Mouse (Mus musculus): Measurements from ENCODE around the gene Smdt1. TPM values are rescaled to one million over a fixed set of nuclear protein-coding genes. Genes with fewer than 3 reads are reported as not detected.
"Not testable (repeated sequence)": the region's sequence is repeated elsewhere in the genome, so short reads cannot be mapped to it uniquely, and the experiment has no call there.

The Smdt1 gene
- polyA plus RNA-seq, 1 experiment, result 432 TPM

- Histone ChIP-seq H3K4me3 (ENCODE audit: insufficient read depth, low read depth, low read length) (no peak overlapping the region), H3K4me1 (ENCODE audit: control insufficient read depth, insufficient read depth, insufficient read length, low read length) (peaks cover 22% of the 10 kb centered on the region), H3K27ac (replicated peaks; ENCODE audit: low read depth, low read length) (peak overlapping the region; percentile 76)
These were observed 37.1 kb downstream of the Smdt1 start for GRCm38 (mm10) chr15:82375855-82376254.

GRCm38 (mm10) chr15:82376393-82377138 lies 37.8 kb downstream of the Smdt1 start:
- Histone ChIP-seq H3K4me3 (ENCODE audit: insufficient read depth, low read depth, low read length) (peak overlapping the region; percentile 9), H3K27ac (replicated peaks; ENCODE audit: low read depth, low read length) (peak overlapping the region; percentile 99), H3K4me1 (ENCODE audit: control insufficient read depth, insufficient read depth, insufficient read length, low read length) (peaks cover 22% of the 10 kb centered on the region)

GRCm38 (mm10) chr15:82377701-82378100 lies 38.9 kb downstream of the Smdt1 start:
- peak overlapping the region; percentile 87 for H3K4me3 ChIP-seq (ENCODE audit: insufficient read depth, low read depth, low read length)
- H3K27ac ChIP-seq (replicated peaks; ENCODE audit: low read depth, low read length), result peak overlapping the region; percentile 99

DNA sequence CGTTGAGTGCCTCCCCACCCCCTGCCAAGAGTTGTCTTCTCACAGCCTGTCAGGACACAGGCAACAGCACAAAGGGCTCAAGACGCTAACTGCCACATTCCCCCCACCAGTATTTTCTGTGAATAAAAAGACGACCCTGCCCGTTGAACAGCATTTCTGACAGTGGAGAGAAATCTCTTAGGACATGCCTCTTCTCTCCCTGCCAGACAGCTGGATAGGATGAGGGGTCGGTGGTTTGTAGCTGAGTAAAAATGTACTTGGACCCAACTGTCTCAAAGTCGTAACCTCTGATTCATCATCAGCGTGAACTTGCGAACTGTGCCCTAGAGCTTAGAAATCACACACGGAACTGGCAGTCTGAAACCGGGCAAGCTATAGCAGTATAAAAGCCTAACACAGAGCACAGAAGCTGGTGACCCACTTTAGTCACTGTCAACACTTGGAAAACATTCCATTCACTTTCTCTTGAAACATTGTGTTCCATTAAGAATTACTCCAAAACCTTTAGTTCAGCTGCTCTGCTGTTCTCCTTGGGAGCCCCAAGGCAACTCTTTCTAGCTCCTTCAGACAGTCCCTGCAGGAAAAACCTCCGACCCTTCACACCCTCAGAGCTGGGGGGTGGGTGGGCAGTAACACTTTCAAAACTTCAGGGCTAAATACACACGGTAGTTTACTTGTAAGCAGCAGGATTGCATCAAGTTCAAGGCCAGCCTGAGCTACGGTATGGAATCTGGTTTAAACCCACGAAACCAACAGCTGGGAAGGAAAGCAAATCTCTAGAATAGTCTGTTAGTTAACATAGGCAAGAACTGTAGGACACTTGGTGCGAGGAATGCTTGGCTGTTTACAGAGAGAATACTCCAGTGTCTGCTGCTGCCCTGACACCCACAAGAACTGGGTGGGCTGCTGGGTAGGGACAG lies 39.8 kb downstream of the Smdt1 start:
- Histone ChIP-seq H3K4me3 (ENCODE audit: insufficient read depth, low read depth, low read length) (peak overlapping the region; percentile 87), H3K4me1 (ENCODE audit: control insufficient read depth, insufficient read depth, insufficient read length, low read length) (peaks cover 22% of the 10 kb centered on the region)

More at GRCm38 (mm10) chr15:82377701-82378100, 38.9 kb downstream of the Smdt1 start:
- peaks cover 22% of the 10 kb centered on the region for H3K4me1 ChIP-seq (ENCODE audit: control insufficient read depth, insufficient read depth, insufficient read length, low read length)

GRCm38 (mm10) chr15:82379511-82379870 lies 40.7 kb downstream of the Smdt1 start:
- Histone ChIP-seq H3K4me3 (ENCODE audit: insufficient read depth, low read depth, low read length) (peak overlapping the region; percentile 87), H3K27ac (replicated peaks; ENCODE audit: low read depth, low read length) (peak overlapping the region; percentile 99), H3K4me1 (ENCODE audit: control insufficient read depth, insufficient read depth, insufficient read length, low read length) (peaks cover 22% of the 10 kb centered on the region)

More for the DNA sequence above, 39.8 kb downstream of the Smdt1 start:
- H3K27ac ChIP-seq (replicated peaks; ENCODE audit: low read depth, low read length), result peak overlapping the region; percentile 99

GRCm38 (mm10) chr15:82379871-82380713 lies 41.3 kb downstream of the Smdt1 start, which contains the start of gene Cyp2d22:
Cyp2d22 (minus strand) TSS chr15:82380260.
- Histone ChIP-seq H3K4me1 (ENCODE audit: control insufficient read depth, insufficient read depth, insufficient read length, low read length) (peaks cover 22% of the 10 kb centered on the region), H3K27ac (replicated peaks; ENCODE audit: low read depth, low read length) (peak within 1 kb of the TSS; percentile 99), H3K4me3 (ENCODE audit: insufficient read depth, low read depth, low read length) (peak within 1 kb of the TSS; percentile 87)

DNA sequence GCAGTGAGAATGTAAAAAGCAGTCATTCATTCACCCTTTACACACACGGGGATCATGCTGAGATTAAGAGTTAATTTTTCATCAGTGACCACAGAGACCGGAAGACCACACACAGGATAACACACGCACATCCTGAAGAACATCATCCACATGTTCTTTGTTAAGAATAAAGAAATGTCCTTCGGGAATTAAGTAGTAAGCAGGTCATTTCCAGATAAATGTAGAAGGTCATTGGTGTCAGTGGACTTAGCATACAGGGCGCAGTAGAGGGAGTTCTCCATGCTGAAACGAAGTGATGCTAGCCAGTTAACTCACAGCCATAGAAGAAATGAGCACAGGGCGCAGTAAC lies 41.9 kb downstream of the Smdt1 start:
- Histone ChIP-seq H3K27ac (replicated peaks; ENCODE audit: low read depth, low read length) (peak overlapping the region; percentile 97), H3K4me3 (ENCODE audit: insufficient read depth, low read depth, low read length) (peak overlapping the region; percentile 87), H3K4me1 (ENCODE audit: control insufficient read depth, insufficient read depth, insufficient read length, low read length) (peaks cover 19% of the 10 kb centered on the region)

- H3K27ac ChIP-seq (replicated peaks; ENCODE audit: low read depth, low read length), result no peak overlapping the region
- no peak overlapping the region for H3K4me3 ChIP-seq (ENCODE audit: insufficient read depth, low read depth, low read length)
- peaks cover 10% of the 10 kb centered on the region for H3K4me1 ChIP-seq (ENCODE audit: control insufficient read depth, insufficient read depth, insufficient read length, low read length)
These were observed 43.7 kb downstream of the Smdt1 start for GRCm38 (mm10) chr15:82382441-82382840.

GRCm38 (mm10) chr15:82385729-82386128 lies 47.0 kb downstream of the Smdt1 start:
- H3K4me1 ChIP-seq (ENCODE audit: control insufficient read depth, insufficient read depth, insufficient read length, low read length), result no peaks in the 10 kb centered on the region
- H3K27ac ChIP-seq (replicated peaks; ENCODE audit: low read depth, low read length), result no peak overlapping the region
- H3K4me3 ChIP-seq (ENCODE audit: insufficient read depth, low read depth, low read length), result no peak overlapping the region

- not testable (repeated sequence) for H3K4me3 ChIP-seq (ENCODE audit: insufficient read depth, low read depth, low read length); H3K27ac ChIP-seq (replicated peaks; ENCODE audit: low read depth, low read length); H3K4me1 ChIP-seq (ENCODE audit: control insufficient read depth, insufficient read depth, insufficient read length, low read length)
These were observed 51.2 kb downstream of the Smdt1 start for GRCm38 (mm10) chr15:82389916-82390315.

- not testable (repeated sequence) for H3K4me3 ChIP-seq (ENCODE audit: insufficient read depth, low read depth, low read length); H3K27ac ChIP-seq (replicated peaks; ENCODE audit: low read depth, low read length)
These were observed 55.2 kb downstream of the Smdt1 start, which contains the start of gene Cyp2d11 for GRCm38 (mm10) chr15:82393922-82394321. Cyp2d11 (minus strand) TSS chr15:82394022.

GRCm38 (mm10) chr15:82395955-82396354 lies 57.2 kb downstream of the Smdt1 start:
- not testable (repeated sequence) for H3K27ac ChIP-seq (replicated peaks; ENCODE audit: low read depth, low read length); H3K4me1 ChIP-seq (ENCODE audit: control insufficient read depth, insufficient read depth, insufficient read length, low read length); H3K4me3 ChIP-seq (ENCODE audit: insufficient read depth, low read depth, low read length)

More at GRCm38 (mm10) chr15:82393922-82394321, 55.2 kb downstream of the Smdt1 start, which contains the start of gene Cyp2d11:
- not testable (repeated sequence) for H3K4me1 ChIP-seq (ENCODE audit: control insufficient read depth, insufficient read depth, insufficient read length, low read length)
